Mouse (Mus musculus): Measurements from ENCODE around the gene Shroom1. TPM values are rescaled to one million over a fixed set of nuclear protein-coding genes. Genes with fewer than 3 reads are reported as not detected.

The Shroom1 gene
- polyA plus RNA-seq, 1 experiment from 2014 or later = 3.5 TPM

DNA sequence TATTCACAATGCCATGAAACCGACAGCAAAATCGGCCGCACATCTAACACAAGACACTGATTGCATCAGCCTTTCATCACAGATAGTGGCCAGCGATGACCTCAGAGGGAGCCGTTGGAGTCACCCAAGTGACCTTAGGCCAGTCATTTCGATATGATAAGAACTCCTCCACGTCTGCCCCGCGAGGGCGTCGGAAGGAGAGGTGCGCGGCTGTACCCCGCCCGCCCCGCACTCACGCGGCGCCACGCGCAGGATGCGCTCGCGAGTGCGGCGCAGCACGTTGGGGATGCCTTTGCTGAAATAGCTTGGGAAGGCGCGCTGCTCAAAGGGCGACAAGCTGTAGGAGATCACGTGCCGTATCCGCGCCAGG lies 26.7 kb upstream of the Shroom1 start:
- WGBS = under 1% methylated on average over 34 of the region's 34 CpGs

DNA sequence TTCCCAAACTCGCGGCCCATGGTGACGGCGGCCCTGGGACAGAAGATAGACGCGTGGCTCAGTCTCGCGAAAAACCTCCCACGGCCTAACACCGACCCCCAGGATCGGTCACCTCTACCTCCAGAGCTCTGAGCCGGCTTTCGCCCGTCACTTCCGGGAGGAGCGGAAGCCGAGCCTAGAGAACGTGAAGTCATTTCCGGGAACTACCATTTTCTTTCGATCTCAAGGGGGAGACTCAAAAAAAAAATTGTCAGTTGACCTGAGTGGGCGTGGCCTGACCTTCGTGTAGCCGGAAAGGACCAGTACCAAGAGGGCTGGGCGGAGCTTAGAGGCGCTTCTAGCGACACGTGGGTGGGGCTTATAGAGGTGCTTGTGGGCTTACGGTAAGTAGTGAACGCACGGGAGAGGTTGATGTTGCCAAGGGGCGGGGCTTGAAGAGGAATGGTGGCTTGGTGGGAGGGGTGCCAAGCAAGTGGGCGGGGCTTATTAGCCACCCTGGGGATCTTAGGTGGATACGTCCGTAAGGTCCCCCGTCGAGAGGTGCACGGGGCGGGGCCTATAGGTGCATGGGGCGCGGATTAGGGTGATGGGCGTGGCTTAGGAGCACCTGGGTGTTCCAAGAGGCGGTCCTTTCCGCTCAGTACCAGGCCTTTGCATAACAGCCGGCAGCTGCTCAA lies 26.2 kb upstream of the Shroom1 start, which contains the start of the genes Uqcrq and Gdf9:
Gene Uqcrq, minus strand, starts transcription at position 162 of the 677 bp plus-strand sequence.
Gene Gdf9, plus strand, starts transcription at position 354 of the 677 bp plus-strand sequence.
- no peaks in the 10 kb centered on the region for H3K9me3 ChIP-seq
- H3K9ac ChIP-seq = peak within 1 kb of the TSS; percentile 74
- peak within 1 kb of the TSS; percentile 75 for H3K4me2 ChIP-seq
- H3K36me3 ChIP-seq = peaks cover 11% of the 10 kb centered on the region
- peak within 1 kb of the TSS; percentile 83 for H3K4me3 ChIP-seq
- WGBS = under 1% methylated on average over 44 of the region's 44 CpGs
- H3K4me1 ChIP-seq (replicated peaks) = peaks cover 17% of the 10 kb centered on the region
- no peaks in the 10 kb centered on the region for H3K27me3 ChIP-seq
- ATAC-seq (ENCODE audit: low FRiP score, low read depth) = peak; percentile 98
- H3K27ac ChIP-seq (replicated peaks) = peak within 1 kb of the TSS; percentile 86

More for the DNA sequence above, 26.7 kb upstream of the Shroom1 start:
- Histone ChIP-seq H3K4me2 (peak overlapping the region; percentile 75), H3K4me1 (replicated peaks) (peaks cover 17% of the 10 kb centered on the region), H3K4me3 (peak overlapping the region; percentile 83), H3K36me3 (peaks cover 11% of the 10 kb centered on the region), H3K27me3 (no peaks in the 10 kb centered on the region), H3K27ac (replicated peaks) (peak overlapping the region; percentile 86), H3K9ac (peak overlapping the region; percentile 74), H3K9me3 (no peaks in the 10 kb centered on the region)
- ATAC-seq (ENCODE audit: low FRiP score, low read depth) = peak; percentile 70

DNA sequence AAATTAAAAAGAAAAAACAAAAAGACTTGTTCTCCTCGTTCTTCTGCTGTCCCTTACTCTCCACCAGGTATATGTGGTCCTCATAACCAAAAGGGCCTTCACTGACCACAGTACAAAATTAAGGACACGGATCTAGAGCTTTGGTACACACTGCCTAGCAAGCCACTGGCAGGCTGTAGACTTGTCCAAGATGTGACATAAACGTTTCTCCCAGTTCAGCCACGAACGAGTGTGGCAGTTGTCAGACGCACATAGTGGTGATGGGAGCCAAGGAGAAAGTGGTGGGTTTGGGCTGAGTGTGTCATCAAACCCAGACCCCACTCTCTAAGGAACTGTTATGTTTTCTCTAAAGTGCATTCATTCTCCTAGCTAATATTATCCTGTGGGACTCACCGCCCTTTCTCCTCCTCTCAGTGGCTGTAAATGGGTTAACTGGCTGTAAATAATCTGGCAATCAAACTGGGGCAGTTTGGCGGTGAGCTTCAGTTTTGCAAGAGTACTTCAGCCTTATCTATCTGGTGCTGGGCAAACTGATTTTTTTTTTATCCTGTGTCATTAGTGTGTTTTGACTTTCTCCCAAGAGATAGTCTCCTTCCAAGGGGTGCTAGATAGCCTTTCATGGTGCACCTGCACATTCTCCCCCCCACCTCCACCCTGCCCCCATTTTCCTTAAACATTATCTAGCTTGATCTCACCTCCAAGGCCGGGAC lies 25.5 kb upstream of the Shroom1 start:
- peak overlapping the region; percentile 60 for H3K4me2 ChIP-seq
- H3K36me3 ChIP-seq = peaks cover 11% of the 10 kb centered on the region
- H3K4me1 ChIP-seq (replicated peaks) = peaks cover 17% of the 10 kb centered on the region
- 16% methylated on average over 9 of the region's 9 CpGs for WGBS
- peak overlapping the region; percentile 83 for H3K4me3 ChIP-seq
- peak overlapping the region; percentile 41 for H3K9ac ChIP-seq
- ATAC-seq (ENCODE audit: low FRiP score, low read depth) = peak; percentile 53
- H3K9me3 ChIP-seq = no peaks in the 10 kb centered on the region
- H3K27me3 ChIP-seq = no peaks in the 10 kb centered on the region
- H3K27ac ChIP-seq (replicated peaks) = peak overlapping the region; percentile 80

DNA sequence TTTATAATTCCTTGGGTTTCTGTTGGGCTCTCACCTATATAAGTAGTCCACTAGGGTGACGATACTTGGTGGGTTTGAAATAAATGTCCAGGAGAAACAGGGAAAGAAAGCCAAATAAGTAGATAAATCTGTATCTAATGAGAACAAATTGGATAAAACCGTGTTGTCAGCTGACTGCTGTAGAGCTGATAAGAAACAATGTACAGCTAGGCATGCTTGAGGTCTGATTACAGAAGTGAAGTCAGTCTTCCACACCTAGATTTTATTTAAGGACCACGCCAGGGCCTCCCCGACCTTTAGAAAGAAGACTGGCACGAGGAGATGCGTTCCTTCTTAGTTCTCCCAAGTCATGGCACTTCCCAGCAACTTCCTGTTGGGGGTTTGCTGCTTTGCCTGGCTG lies 23.9 kb upstream of the Shroom1 start:
- H3K9ac ChIP-seq = no peak overlapping the region
- H3K4me1 ChIP-seq (replicated peaks) = peaks cover 17% of the 10 kb centered on the region
- H3K4me2 ChIP-seq = no peak overlapping the region
- no peaks in the 10 kb centered on the region for H3K27me3 ChIP-seq
- no peak overlapping the region for H3K4me3 ChIP-seq
- 65% methylated on average over 6 of the region's 6 CpGs for WGBS
- peaks cover 9% of the 10 kb centered on the region for H3K36me3 ChIP-seq
- ATAC-seq (ENCODE audit: low FRiP score, low read depth) = no peak
- no peaks in the 10 kb centered on the region for H3K9me3 ChIP-seq
- H3K27ac ChIP-seq (replicated peaks) = no peak overlapping the region

DNA sequence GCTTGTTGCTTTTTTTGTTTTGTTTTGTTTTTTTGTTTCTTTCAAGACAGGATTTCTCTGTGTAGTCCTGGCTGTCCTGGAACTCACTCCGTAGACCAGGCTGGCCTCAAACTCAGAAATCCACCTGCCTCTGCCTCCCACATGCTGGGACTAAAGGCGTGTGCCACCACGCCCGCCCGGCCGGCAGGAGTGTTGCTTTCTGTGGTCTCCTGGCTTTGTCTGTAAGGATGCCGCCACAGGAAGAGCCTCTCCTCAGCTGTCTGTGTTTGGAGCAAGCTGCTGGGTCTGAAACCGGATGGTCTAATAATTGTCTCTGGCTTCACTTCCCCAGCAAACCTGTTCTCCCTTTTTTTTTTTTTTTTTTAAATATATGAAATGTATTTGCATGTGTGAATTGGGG lies 21.5 kb upstream of the Shroom1 start:
- no peak for ATAC-seq (ENCODE audit: low FRiP score, low read depth)
- H3K27me3 ChIP-seq = no peaks in the 10 kb centered on the region
- H3K36me3 ChIP-seq = no peaks in the 10 kb centered on the region
- H3K4me1 ChIP-seq (replicated peaks) = peaks cover 5% of the 10 kb centered on the region; the same call in 1 of the 2 replicates
- no peak overlapping the region for H3K4me2 ChIP-seq
- no peaks in the 10 kb centered on the region for H3K9me3 ChIP-seq
- H3K4me3 ChIP-seq = no peak overlapping the region
- WGBS = 88% methylated on average over 8 of the region's 8 CpGs
- no peak overlapping the region for H3K27ac ChIP-seq (replicated peaks)
- no peak overlapping the region for H3K9ac ChIP-seq

DNA sequence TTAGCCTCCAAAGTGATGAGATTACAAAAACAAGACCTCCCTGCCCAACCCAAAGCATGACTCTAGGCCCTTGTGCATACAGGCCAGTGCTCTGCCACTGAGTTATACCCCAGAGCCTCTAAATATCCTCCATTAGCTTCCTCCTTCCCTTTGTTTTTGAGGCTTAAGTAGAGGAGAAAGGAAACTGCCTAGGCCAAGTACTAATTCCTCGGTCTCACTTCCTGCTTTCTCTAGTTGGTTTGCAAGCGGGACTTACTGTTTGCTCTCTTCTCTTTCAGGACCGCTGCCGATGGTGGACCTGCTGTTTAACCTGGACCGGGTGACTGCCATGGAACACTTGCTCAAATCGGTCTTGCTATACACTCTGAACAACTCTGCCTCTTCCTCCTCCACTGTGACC lies 20.7 kb upstream of the Shroom1 start:
- H3K27me3 ChIP-seq = no peaks in the 10 kb centered on the region
- ATAC-seq (ENCODE audit: low FRiP score, low read depth) = no peak
- H3K4me2 ChIP-seq = no peak overlapping the region
- no peak overlapping the region for H3K9ac ChIP-seq
- H3K4me3 ChIP-seq = no peak overlapping the region
- no peaks in the 10 kb centered on the region for H3K9me3 ChIP-seq
- H3K36me3 ChIP-seq = no peaks in the 10 kb centered on the region
- peaks cover 5% of the 10 kb centered on the region; the same call in 1 of the 2 replicates for H3K4me1 ChIP-seq (replicated peaks)
- no peak overlapping the region for H3K27ac ChIP-seq (replicated peaks)
- WGBS = 86% methylated on average over 6 of the region's 6 CpGs

DNA sequence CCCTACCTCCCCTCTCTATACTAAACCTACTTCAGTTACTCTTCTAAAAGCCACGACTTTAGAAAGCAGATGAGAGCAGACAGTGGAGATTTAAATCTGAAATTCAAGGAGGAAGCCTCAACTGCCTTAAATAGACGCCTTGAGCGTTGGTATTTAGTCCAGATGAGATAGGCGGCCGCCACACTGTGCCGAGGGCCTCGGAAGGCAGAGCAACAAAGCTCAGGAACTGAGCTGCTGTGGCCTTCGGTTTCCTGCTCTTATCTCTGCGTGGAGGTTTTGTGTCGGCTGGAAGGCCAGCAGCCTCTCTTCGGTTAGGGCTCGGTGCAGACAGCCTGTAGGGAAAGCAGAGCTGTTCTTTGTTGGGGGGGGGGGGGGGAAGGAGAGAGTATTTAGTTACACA lies 15.1 kb upstream of the Shroom1 start:
- Histone ChIP-seq H3K9me3 (no peaks in the 10 kb centered on the region), H3K9ac (no peak overlapping the region), H3K4me2 (no peak overlapping the region), H3K4me1 (replicated peaks) (no peaks in the 10 kb centered on the region), H3K36me3 (no peaks in the 10 kb centered on the region), H3K27me3 (no peaks in the 10 kb centered on the region), H3K27ac (replicated peaks) (no peak overlapping the region), H3K4me3 (no peak overlapping the region)
- ATAC-seq (ENCODE audit: low FRiP score, low read depth) = no peak
- WGBS = 59% methylated on average over 12 of the region's 12 CpGs

DNA sequence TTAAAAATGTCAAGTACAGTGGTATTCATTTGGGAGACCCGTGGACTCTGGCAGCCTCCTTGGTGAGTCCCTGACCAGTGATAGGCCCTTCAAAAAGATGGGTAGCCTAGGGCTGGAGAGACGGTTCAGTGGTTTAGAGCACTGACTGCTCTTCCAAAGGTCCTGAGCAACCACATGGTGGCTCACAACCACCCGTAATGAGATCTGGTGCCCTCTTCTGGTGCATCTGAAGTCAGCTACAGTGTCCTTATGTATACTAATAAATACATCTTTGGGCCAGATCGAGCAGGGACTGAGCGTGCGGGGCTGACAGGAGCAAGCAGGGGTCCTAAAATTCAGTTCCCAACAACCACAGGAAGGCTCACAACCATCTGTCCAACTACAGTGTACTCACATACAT lies 13.1 kb upstream of the Shroom1 start:
- Histone ChIP-seq H3K36me3 (no peaks in the 10 kb centered on the region), H3K4me3 (no peak overlapping the region), H3K4me2 (no peak overlapping the region), H3K4me1 (replicated peaks) (no peaks in the 10 kb centered on the region), H3K9me3 (no peaks in the 10 kb centered on the region), H3K27me3 (no peaks in the 10 kb centered on the region), H3K9ac (no peak overlapping the region), H3K27ac (replicated peaks) (no peak overlapping the region)
- WGBS = 37% methylated on average over 6 of the region's 6 CpGs
- ATAC-seq (ENCODE audit: low FRiP score, low read depth) = no peak

DNA sequence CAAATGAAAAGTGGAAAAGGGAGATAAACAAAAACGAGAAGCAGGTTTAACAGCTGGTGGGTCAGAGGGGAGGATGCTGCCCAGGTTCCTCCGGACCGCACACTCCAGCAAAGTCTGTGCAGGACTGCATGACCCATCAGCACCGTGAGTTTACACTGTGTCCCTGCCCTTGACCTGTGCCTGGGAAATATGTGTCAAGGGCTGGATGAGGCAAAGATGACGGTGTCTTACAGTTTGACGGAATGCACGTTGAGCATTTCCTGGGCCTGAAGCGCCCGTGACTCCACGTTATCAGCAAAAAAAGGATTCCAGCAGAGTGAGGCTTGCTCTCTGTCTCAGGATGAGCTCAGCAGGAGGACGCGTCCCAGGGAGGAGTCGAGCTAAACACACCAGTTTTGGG lies 11.4 kb upstream of the Shroom1 start:
- no peak overlapping the region for H3K4me2 ChIP-seq
- WGBS = 62% methylated on average over 13 of the region's 13 CpGs
- H3K9me3 ChIP-seq = no peaks in the 10 kb centered on the region
- H3K27ac ChIP-seq (replicated peaks) = no peak overlapping the region
- H3K4me3 ChIP-seq = no peak overlapping the region
- ATAC-seq (ENCODE audit: low FRiP score, low read depth) = no peak
- no peaks in the 10 kb centered on the region for H3K36me3 ChIP-seq
- no peaks in the 10 kb centered on the region for H3K27me3 ChIP-seq
- no peak overlapping the region for H3K9ac ChIP-seq
- H3K4me1 ChIP-seq (replicated peaks) = no peaks in the 10 kb centered on the region

DNA sequence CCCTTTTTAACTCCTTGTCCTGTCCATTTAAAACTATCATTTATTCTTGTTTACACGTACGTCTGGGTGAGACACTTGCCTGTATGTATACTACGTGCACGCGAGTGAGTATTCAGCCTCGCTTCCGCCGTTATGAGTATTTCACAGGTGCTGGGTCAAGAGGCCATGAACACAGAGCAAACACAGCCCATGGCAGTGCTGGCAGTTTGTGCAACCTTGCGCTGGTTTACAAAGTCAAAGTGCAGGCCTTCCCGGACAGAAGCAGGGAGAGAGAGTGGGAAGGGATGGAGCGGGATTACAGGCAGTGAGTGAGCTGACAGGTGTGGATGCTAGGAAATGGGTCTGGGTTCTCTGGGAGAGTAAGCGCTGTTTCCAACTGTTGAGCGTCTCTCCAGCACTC lies 10.8 kb upstream of the Shroom1 start:
- no peaks in the 10 kb centered on the region for H3K36me3 ChIP-seq
- H3K4me2 ChIP-seq = no peak overlapping the region
- H3K4me3 ChIP-seq = no peak overlapping the region
- no peaks in the 10 kb centered on the region for H3K9me3 ChIP-seq
- H3K9ac ChIP-seq = no peak overlapping the region
- H3K27me3 ChIP-seq = no peaks in the 10 kb centered on the region
- no peaks in the 10 kb centered on the region for H3K4me1 ChIP-seq (replicated peaks)
- no peak for ATAC-seq (ENCODE audit: low FRiP score, low read depth)
- WGBS = 90% methylated on average over 13 of the region's 13 CpGs
- H3K27ac ChIP-seq (replicated peaks) = no peak overlapping the region

DNA sequence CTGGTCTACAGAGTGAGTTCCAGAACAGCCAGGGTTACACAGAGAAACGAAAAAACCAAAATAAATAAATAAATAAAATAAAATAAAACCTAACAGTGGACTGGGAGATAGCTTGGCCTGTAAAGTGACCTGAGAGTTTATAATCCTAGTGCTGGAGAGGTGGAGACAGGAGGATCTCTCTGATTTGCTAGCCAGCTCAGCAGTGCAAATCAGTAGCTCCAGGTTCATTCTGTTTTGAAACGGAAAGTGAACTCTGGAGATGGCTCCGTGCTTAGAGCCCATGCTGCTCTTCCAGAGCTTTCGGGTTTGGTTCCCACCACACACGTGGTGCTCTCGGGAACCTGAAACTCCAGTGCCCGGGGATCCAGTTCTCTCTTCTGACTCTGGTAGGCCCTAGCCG lies 9.0 kb upstream of the Shroom1 start:
- Histone ChIP-seq H3K27me3 (no peaks in the 10 kb centered on the region), H3K4me3 (no peak overlapping the region), H3K9me3 (no peaks in the 10 kb centered on the region), H3K27ac (replicated peaks) (no peak overlapping the region), H3K9ac (no peak overlapping the region), H3K36me3 (no peaks in the 10 kb centered on the region), H3K4me2 (no peak overlapping the region), H3K4me1 (replicated peaks) (no peaks in the 10 kb centered on the region)
- WGBS = 89% methylated on average over 8 of the region's 8 CpGs
- no peak for ATAC-seq (ENCODE audit: low FRiP score, low read depth)

DNA sequence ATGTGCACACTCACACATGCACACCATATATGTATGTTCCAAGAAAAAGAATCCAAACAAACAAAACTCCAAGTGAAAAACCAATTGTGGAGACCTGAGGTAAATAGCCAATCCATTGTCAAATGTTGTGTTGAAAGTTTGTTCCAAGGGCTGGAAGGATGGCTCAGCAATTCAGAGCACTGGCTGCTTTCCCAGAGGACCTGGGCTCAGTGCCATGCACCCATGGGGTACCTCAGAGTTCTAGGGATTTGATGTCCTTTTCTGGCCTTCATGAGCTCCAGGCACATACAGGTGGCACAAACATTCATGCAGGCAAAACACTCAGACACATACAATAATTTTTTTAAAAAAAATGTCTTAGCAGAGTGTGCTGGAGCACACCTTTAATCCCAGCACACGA lies 8.5 kb upstream of the Shroom1 start:
- H3K4me3 ChIP-seq = no peak overlapping the region
- H3K36me3 ChIP-seq = no peaks in the 10 kb centered on the region
- no peak overlapping the region for H3K27ac ChIP-seq (replicated peaks)
- 90% methylated on average over 1 of the region's 1 CpGs for WGBS
- H3K9ac ChIP-seq = no peak overlapping the region
- no peak overlapping the region for H3K4me2 ChIP-seq
- H3K27me3 ChIP-seq = no peaks in the 10 kb centered on the region
- no peak for ATAC-seq (ENCODE audit: low FRiP score, low read depth)
- no peaks in the 10 kb centered on the region for H3K4me1 ChIP-seq (replicated peaks)
- H3K9me3 ChIP-seq = no peaks in the 10 kb centered on the region
